Mouse (Mus musculus): Measurements from ENCODE around the gene Grb7. TPM values are rescaled to one million over a fixed set of nuclear protein-coding genes. Genes with fewer than 3 reads are reported as not detected.
A peak's percentile ranks its signal among the peaks of the same experiment; 100 is the strongest.

Gene Grb7
- total RNA-seq (2021) = under 1 TPM in 1 of 2 experiments, not detected in 1; 0.16 TPM
- long read RNA-seq, experiment 1, partial matches to known transcripts = 0 of 1 reads
- long read RNA-seq, experiment 1, other reads (novel, unspliced or antisense) = 0 of 1 reads
- long read RNA-seq, experiment 2 = 0 reads

DNA sequence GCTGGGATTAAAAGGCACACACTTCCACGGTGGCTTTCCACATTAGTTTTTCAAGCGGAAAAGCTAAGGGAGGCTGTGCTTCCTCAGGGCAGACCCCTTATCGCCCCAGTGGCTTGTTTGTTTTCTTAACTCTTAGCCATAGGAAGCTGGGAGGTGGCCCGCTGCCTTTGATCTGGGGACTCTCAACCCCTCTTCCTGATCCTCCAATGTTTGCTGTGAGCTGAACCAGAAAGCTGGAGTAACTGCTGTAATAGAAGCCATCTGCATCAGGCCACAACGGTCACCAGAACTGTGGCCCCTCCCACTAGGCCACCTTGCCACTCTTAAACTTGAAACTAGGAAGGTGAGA, at the start of gene Grb7:
TSS of gene Grb7 (plus strand) at position 182 of the 349 bp plus-strand sequence.
- no peak for DNase-seq (ENCODE audit: low spot score in 2 of 2)

DNA sequence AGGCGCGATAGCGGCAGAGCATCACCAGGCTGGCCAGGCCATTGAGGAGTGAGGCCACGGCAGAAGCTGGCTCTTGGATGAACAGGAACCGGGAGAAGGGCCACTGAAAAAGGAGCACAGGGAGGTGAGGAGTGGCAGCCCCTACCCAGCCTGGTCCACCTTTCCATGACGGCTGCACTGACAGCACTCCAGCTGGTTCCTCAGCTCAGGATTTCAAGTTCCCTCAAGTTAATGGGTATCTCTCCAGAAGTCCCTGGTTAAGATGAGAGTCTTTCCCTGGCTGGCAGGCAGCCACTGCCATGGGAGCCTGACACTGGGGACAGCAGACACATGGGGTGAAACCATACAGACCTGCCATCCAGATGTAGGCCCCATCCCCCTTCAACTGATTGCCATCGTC, 48.2 kb upstream of the Grb7 start:
- no peak for DNase-seq (ENCODE audit: low spot score in 2 of 2)

DNA sequence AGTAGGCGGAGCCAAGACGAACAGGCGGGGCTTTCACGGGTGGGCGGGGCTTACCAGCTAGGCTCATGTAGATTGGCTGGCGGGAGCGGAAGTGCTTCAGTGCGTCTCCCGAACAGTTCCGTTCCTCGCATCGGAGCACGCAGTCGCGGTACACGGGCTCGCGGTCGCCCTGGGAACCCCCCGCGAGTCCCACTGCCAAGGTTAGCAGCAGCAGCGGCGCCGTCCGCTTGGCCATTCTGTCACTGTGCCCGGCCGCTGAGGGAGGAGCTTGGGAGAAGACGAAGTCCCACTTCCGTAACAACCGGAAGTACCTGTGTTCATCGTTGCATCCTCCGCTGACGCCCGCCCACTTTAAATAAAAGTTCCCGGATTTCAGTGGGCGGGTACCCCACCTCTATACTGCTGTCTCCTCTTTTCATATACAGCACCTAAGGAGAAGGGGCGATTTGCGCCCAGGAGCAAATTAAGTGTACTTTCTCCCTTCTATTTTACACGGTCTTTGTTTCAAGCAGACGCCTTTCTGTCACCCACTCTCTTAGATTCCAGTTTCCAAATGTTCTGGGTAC, 46.0 kb upstream of the Grb7 start, which contains the start of gene Pgap3:
TSS of gene Pgap3 (minus strand) at position 330 of the 566 bp plus-strand sequence.
- peak; percentile 59 to 85 for DNase-seq (ENCODE audit: low spot score in 2 of 2)

DNA sequence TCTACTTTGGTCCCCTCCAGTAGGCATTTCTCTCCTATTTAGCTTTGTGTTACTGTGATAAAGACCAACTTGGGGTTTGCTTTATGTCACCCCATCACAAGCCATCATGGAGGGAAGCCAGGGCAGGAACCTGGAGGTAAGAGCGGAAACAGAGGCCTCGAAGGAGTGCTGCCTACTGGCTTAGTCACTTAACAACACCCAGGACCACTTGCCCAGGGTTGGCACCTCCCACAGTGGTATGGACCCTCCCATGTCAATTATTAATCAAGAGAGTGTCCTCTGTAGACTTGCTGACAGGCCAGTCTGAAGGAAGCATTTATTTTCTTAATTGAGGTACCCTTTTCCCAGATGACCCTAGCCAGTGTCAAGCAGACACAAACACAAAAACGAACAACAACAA, 45.4 kb upstream of the Grb7 start:
- DNase-seq (ENCODE audit: low spot score in 2 of 2) = no peak

DNA sequence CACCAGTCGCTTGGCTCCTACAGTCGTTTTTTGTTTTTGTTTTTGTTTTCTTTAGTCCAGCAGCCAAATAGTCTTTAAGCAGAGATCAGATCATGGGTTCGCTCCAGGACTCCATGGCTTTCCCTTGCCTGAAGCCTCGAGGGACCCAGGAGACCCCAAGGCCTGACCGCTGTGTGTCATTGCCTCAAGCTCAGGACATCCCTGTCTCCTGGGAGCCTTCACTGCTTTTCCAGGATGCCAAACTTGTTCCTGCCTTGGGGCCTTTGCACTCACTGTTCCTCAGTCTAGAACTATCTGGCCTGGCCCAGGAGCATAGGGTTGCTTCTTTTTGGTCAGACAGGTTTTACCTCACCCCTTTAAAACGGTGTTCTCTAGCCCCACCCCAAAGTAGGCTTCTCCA, 39.6 kb upstream of the Grb7 start:
- no peak for DNase-seq (ENCODE audit: low spot score in 2 of 2)

DNA sequence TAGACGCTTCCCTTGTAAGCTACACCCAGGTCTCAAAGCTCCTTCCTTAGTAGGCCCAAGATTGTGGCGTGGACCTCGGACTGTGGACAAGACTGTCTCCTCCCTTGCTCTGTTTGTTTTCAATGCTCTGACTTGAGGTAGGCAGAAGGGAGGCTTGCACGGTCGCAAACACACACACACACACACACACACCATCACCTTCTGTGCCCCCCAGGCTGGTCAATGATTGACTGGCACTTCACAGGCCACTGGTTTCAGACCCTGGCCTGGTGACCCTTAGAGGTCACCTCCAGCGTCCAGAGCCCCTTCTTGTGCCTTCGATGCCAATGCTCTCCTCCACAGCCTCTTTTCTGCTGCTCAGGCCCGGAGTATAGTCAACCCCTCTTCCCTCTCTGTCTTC, 37.3 kb upstream of the Grb7 start:
- DNase-seq (ENCODE audit: low spot score in 2 of 2) = no peak

DNA sequence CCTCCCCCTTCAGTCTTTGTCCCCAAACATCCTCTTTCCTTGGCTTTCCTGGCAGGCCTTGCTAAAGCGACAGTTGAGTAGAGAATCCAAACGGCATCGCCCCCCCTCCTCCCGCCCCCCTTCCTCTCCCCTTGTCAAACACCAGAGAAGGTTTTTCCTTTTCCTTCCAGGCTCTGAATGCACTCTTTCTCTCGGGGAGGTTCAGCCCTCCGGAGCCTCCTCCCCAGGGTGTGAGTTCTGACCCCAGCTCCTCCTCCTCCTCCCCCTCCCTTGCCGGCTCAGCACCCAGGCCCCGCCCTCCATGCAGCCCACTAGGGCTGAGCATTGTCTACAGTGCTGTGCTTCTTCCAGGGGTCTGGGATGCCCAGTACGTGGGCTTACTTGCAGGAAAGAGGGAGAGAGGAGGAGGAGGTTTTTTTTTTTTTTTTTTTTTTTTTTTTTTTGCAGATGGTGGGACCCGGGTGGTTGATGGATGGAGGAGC, 36.8 kb upstream of the Grb7 start:
- DNase-seq (ENCODE audit: low spot score in 2 of 2) = no peak

DNA sequence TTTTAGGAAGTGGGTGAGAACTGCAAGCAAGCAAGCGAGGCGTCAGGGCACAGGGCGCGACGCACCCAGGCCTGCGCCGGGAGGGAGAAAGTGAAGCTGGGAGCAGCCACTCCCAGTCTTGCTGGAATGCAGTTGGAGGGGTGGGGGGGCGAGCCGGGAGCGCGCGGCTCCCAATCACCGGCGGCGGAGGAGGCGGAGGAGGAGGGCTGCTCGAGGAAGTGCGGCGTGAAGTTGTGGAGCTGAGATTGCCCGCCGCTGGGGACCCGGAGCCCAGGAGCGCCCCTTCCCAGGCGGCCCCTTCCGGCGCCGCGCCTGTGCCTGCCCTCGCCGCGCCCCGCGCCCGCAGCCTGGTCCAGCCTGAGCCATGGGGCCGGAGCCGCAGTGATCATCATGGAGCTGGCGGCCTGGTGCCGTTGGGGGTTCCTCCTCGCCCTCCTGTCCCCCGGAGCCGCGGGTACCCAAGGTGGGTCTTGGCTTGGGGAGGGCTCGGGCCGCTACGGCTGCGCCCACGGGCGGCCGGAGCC, 33.9 kb upstream of the Grb7 start, which contains the start of gene Erbb2:
TSS of gene Erbb2 (plus strand) at position 198 of the 524 bp plus-strand sequence.
- DNase-seq (ENCODE audit: low spot score in 2 of 2) = peak; percentile 59 to 70

DNA sequence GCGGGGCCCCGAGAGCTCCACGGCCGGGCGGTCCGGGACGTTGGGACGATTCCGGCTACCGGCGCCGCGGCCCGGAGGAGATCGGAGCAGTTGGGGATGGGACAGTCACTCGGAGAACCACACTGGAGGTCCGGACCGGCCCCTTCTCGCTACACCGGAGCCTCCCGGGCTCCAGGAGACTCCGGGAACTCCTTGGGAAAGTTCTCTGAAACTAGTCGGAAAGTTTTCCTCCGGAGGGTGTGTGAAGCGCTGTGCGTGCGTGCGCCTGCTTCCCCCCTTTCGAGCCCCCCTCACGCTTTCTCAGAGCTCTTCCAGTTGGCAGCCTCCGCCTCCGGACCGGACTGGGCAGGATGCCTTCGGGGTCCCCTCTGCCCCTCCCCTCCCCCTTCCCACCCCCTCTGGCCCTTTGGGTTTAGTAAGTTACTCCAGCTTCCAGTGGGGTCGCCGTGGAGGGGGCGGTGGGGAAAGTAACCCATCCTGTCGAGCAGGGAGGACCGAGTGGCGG, 33.3 kb upstream of the Grb7 start:
- peak in 1 of 2 experiments; percentile 44 for DNase-seq (ENCODE audit: low spot score in 2 of 2)

DNA sequence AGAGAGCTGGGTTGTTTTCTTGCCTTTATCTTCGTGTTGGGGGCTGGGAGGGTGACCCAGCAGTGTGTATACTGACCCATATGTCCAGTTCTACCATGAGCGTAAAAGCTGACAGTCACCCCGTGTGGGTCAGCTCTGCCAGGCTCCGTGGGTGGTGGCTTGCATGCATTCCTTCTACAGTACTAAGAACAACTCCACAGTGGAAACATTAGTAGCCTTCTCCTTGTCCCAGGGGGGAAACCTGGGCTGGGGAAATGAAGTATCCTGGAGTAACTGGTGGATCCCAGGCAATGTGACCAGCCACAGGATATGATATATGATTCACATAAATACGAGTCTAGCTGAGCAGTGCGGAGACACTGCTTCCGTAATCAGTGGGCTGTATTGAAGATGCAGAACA, 32.5 kb upstream of the Grb7 start:
- DNase-seq (ENCODE audit: low spot score in 2 of 2) = no peak

DNA sequence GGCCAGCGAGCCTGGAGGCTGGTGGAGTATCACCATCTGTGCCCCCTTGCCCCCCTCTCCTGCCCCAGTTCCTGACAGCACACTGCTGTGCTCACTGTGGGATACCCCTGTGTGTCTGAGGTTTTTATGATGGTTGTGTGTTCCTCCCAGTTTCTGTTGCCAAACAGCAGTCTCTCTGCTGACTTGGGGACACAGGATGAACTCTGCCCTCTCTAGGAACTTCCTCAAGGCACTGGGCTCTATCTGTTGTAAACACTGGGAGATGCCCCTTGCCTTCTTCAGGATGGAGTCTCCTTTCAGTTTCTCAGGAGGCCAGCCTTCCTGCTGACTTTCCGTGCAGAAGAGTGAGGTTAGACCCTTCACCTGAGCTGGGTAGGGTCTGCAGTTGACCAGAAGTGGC, 32.0 kb upstream of the Grb7 start:
- DNase-seq (ENCODE audit: low spot score in 2 of 2) = no peak

DNA sequence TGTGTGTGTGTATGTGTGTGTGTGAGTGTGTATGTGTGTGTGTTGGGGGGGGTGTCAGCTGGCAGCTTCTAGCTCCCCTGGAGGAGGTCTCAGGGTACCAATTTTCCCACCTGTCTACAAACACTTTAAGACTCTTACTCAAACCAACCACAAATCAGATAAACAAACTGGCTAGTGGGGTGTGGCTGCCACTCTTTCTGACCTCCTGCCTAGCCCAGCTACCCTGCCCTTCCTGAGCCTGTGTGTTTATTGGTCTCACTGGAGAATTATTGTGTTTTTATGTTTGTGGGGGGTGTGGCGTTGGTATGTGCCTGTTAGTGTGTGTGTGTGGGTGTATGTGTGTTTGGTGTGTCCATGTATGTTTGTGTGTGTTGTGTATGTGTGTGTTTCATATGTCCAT, 29.1 kb upstream of the Grb7 start:
- DNase-seq (ENCODE audit: low spot score in 2 of 2) = no peak

DNA sequence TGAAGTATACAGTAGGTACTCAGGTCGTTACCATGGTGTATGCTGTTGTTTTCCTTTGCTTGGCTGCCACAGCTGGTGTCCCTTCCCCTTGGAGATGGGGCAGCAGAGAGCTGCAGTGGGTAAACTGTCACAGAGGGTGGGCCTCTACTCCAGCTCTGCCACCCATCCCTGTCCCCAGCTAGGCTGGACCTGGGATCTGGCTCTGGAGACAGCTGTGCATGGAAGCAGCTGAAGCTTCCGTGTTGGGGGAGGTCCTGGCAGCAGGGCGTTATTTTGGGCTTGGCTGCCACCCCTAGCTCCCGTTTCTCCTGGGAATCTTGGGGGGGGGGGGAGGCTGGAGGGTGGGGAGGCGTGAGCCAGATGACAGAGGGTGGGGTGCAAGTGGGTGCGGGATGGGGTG, 27.9 kb upstream of the Grb7 start:
- DNase-seq (ENCODE audit: low spot score in 2 of 2) = no peak

DNA sequence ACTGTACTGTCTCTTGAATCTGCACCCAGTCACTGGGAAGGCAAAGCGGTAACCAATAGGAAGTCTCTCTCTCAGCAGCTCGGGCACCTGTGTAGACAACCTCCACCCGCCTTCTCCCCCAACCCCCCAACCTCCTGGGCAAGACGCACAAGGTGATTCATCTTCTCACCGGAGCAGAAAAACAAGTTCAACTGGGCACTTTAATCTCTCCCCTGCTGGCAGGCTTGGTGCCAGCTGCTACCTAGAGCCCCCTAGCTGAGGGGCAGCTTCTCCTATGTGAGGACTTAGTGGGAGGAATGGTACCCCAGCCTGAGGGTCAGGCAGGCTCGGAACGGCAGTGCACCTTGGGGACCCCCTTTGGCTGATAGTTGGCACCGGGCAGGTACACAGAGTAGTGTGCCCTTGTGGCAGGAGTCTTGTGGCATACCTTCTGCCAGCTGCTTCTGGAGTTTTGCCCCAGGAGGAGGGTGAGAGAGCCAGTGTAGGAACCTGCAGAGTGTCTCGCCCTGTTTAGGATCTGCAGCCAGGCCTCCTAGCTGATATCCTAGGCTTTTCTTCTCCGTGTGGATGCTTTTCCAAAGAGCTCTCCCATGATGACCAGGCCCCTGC, 27.2 kb upstream of the Grb7 start:
- no peak for DNase-seq (ENCODE audit: low spot score in 2 of 2)

DNA sequence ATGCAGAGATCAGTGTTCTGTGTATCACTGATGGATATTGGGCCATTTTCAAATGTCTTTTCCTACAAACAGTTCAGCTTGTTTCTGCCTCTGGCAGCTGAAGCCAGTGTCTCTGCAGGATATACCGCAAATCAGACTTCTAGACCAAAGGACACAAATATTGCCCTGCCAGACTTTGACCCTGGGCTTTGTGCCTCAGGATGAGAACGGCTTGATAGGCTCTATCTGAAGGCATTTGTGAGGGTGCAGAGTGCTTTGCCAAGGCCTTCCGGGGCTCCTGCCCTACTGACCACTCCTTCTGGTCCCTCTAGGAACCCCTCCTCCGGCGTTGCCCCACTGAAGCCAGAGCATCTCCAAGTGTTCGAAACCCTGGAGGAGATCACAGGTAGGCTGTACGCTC, 19.6 kb upstream of the Grb7 start:
- no peak for DNase-seq (ENCODE audit: low spot score in 2 of 2)

DNA sequence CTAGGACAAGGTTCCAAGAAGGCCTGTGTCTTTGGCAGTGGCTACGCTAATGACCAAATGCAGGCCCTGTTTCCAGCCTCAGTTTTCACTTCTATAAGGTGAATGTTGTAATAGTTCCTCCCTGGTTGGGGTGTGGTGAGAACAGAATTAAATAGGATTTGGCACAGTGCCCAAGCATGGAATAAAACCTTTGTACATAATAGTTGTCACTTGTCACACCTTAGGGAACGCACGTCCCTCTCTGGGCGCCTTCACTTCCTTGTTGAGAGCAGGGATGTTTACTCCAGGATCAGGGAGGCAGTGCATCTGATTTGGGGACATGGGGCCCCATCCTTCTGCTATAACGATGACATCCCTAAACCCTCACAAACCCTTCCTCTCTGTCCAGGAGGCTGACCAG, 17.8 kb upstream of the Grb7 start:
- DNase-seq (ENCODE audit: low spot score in 2 of 2) = no peak

DNA sequence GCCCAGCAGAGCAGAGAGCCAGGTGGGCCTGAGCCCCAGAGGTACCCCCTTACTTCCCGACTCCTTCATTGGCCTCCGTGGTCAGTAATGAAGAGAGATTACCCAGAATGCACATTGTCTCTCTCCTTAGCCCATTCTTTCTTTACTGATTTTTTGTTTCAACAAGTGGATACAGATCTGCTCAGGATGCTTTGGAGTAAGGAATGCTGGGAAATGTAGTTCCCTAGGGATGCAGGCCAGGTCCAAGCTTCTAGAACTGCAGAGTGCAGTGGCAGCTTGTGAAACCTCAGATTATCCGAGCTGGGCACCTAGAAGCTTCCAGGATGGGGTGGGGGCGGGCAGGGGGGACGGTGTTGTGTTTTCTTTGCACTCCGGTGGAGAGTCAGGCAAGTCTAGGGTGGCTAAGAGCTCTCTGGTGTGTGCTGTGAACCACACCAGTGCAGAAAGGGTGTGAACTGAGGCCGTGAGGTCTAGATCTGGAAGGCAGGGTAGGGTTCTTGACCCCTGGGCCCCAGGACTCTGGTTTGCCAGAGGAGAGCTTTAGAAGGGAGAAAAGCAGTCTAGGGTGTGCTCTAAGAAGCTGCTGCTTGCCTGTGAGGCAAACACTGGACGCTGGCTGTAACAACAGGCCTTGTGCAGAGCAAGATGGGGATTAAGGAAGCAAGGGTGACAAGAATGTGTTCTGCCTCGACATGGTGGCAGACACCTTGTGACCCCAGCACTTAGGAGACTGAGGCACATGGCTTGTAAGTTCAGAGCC, 14.3 kb upstream of the Grb7 start:
- DNase-seq (ENCODE audit: low spot score in 2 of 2) = no peak

DNA sequence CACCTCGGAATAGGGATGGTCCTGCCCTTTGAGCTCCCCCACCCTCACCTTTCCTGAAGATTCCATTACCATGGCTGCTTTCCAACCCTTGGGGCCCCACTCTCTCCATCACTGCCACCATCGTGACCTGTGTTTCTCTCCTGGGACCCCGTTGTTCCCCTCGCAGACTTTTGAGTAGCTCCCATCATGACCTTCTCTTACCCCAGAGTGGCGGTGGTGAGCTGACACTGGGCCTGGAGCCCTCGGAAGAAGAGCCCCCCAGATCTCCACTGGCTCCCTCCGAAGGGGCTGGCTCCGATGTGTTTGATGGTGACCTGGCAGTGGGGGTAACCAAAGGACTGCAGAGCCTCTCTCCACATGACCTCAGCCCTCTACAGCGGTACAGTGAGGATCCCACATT, 10.5 kb upstream of the Grb7 start:
- no peak for DNase-seq (ENCODE audit: low spot score in 2 of 2)

DNA sequence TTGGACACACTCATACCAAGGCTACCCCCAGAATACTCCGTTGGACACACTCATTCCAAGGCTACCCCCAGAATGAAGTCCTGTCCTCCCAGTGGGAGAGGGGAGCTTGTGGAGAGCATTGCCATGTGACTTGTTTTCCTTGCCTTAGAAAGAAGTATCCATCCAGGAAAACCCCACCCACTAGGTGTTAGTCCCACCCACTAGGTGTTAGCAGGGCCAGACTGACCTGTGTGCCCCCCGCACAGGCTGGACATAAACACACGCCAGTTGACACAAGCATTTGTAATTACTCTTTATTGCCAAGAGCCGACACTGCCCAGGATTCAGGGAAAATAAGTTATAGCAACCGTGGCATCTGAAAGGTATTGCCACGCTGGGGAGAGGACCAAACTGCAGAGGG, 8.8 kb upstream of the Grb7 start:
- DNase-seq (ENCODE audit: low spot score in 2 of 2) = no peak

DNA sequence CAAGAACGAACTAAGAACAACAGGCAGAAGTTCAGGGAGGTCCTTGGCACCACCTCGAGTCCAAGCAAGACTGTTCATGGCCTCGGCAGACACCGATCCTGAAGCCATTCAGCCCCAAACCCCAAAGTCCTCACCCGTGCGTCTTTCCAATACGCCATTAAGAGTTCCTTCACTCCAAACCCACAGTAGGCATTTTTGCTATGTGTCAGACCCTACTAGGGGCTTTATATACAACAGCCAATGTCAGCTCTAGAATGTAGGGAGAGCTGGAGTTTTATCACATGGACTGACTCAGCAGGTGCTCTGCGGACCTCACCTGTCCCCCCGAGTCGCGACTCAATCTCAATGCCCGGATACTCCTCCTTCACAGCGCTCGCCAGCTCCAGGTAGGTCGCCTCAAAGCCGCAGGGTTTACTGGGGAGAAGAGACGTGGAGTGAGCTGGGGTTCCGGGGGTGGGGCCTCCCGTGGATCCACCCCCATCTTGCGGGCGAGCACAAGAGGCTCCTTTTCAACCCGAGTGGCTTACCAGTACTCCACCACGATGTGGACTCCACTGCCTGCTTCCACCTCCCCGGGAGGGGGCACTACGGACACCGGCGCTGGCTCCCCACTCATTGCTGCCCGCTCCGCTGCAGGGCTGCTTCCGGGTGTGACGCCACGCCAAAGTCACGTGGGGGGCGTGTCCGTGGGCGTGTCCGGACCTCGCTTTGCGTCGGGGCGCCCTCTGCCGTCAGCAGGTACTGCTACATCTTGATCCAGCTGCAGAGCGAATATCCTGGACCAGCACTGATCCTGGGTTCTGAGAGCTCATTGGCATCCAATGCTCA, 7.6 kb upstream of the Grb7 start, which contains the start of gene Mien1:
TSS of gene Mien1 (minus strand) at position 661 of the 828 bp plus-strand sequence.
- peak; percentile 96 to 97 for DNase-seq (ENCODE audit: low spot score in 2 of 2)

DNA sequence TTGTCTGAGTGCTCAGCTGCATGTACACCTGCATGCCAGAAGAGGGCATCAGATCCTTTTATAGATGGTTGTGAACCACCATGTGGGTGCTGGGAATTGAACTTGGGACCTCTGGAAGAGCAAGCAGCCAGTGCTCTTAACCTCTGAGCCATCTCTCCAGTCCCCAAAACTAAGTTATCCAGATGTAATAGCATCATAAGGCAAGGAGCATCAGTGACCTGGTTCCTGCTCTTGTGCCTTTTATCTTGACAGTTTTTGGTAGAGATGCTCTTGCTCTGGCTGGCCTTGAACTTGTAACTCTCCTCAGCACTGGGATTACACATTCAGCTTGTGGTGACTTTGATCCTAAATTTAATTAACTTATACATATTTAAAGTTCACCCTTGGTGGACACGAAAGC, 2.5 kb upstream of the Grb7 start:
- no peak for DNase-seq (ENCODE audit: low spot score in 2 of 2)

Data from gastrocnemius, postnatal 4 days (tissue).